Mouse (Mus musculus): Measurements from ENCODE around the gene Gm20708. TPM values are rescaled to one million over a fixed set of nuclear protein-coding genes. Genes with fewer than 3 reads are reported as not detected.

Gene Gm20708
- 5.6 TPM for polyA plus RNA-seq (2017; shearing (Covaris generic))

DNA sequence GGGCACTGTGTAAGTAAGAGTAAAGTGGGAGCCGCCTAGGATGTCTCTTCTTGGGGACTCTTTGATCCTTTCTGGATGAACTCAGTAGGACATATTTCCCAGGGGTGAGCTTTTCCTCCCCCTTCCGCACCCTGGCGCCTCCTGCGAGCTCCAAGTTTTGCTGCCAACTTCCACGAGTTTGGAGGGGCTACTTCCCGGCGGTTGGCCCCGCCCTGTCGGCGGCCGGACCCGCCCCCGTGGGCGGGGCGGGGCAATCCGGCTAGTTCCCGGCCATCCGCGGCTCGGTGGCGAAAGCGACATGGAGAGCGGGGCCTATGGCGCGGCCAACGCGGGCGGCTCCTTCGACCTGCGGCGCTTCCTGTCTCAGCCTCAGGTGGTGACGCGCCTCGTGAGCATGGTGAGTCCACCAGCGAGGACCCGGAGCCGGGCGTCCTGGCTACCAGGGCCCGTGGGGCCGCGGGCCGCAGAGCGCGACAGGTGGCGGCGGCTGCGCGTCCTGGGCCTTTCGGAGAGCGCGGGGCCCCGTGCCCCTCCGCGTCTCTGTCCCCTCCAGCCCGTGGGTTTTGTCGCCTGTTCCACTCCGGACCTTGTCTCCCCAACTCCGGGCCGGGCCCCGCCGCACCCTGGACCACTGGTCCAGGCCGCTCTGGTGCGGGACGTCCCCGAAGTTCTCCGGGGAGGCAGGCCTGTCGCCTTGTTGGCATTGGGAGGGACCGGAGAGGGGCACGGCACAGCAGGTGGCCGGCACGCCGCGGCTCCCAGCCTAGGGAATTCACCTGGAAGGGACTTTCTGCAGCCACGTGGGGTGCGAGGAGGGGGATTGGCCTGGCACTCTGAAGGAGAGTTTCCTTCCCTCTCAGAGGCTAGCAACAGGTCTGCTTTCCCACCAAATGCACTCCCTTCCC lies at the start of gene Gm20708, which contains the start of gene Syngr2:
Gene Gm20708 (plus strand): TSS at position 262 of the 905 bp plus-strand sequence.
Gene Syngr2 (plus strand): TSS at position 262 of the 905 bp plus-strand sequence.

DNA sequence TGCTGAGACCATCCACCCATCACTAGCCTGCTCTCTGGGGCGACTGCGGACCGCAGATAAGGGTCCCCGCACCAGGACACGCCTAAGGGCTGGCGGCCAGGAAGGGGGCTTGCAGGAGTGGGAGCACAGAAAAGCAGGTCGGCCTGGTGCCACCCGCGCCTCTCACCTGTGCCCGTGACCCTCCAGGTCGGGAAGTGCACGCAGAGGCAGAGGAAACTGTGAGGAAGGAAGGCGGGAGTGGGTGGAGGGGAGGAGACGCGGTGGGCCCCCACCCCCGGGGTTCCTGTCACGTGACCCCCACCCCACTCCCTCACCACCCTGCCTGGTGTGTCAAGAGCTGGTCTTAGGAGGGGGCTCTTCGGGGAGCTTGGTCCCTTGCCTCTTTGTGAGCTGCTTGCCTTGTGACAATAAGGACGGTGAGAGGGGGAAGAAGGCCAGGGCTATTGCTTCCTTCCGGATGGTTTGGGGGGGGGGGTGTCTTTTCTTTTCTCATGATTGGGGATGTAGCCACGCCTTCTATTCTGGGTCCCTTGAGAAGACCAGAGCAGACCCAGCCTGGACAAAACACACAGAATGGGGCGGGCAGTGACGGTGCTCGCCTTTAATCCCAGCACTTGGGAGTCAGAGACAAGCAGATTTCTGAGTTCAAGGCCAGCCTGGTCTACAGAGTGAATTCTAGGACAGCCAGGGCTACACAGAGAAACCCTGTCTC lies 27.3 kb upstream of the Gm20708 start, which contains the start of the genes Tmc8 and Tmc6:
Gene Tmc8 (plus strand): TSS at position 84 of the 712 bp plus-strand sequence.
Gene Tmc6 (minus strand): TSS at position 206 of the 712 bp plus-strand sequence.

DNA sequence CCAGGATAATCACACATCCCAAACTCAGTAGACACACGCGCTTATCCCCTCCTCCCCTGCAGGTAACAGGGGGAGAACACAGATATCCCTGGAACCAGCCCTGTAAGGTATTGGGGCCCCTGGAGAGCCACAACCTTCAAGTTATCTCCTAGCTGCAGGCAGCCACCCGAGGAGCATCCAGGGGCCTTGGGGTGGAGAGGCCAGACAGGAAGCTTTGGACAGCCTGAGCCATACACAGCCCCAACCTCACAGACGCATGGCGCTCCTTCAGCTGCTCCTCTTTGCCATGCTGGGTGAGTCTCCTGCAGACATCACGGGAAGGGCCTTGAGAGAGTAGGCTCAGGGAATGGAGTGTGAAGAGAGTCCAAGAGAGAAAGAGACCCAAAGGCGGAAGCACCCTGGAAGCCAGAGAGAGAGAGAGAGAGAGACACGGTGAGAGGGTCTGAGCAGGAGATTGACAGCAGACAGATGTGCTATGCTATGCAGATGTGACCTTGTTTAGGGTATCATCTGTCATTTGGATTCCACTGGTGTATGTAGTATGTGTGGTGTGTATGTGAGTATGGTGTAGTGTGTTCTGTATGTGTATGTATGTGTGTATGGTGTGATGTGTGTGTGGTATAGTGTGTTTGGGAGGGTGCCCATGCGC lies 11.8 kb upstream of the Gm20708 start, which contains the start of gene 6030468B19Rik:
Gene 6030468B19Rik (plus strand): TSS at position 150 of the 649 bp plus-strand sequence.

DNA sequence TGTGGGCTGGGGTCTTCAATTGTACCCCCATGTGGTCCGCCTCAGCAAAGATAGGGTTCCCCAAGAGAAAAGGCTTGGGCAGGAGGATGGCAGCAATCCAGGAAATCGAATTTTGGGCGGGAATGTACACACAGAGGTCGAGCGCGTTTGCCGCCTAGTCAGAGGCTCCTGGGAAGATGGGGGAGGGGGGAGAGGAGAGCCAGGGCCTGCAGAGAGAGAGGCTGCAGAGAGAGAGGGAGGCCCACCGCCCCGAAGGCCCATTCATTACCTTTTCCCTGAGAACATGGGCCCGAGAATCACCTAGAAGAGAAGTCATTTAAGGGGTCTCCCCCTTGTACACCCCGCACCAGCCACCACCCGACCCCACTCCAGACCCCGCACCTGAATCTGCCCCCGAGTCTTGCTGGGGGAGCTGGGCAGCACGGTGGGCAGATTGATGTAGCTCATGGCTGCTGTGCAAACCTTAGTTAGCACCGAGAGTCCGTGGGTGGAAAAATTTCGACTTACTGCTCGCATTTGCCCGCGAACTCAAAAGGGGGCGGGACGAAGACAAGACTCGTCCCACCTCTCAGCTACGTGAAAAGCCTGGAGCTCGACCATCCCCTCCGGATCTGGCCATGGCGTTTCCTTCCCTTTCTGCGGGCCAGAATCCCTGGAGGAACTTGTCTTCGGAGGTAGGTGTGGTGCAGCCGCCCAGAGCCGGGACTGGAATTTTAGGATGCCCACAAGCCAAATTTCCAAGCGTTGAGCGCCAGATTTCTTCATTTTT lies 16.0 kb downstream of the Gm20708 start, which contains the start of the genes Afmid and Tk1:
Gene Afmid (plus strand): TSS at position 592 of the 769 bp plus-strand sequence.
Gene Tk1 (minus strand): TSS at position 760 of the 769 bp plus-strand sequence.

DNA sequence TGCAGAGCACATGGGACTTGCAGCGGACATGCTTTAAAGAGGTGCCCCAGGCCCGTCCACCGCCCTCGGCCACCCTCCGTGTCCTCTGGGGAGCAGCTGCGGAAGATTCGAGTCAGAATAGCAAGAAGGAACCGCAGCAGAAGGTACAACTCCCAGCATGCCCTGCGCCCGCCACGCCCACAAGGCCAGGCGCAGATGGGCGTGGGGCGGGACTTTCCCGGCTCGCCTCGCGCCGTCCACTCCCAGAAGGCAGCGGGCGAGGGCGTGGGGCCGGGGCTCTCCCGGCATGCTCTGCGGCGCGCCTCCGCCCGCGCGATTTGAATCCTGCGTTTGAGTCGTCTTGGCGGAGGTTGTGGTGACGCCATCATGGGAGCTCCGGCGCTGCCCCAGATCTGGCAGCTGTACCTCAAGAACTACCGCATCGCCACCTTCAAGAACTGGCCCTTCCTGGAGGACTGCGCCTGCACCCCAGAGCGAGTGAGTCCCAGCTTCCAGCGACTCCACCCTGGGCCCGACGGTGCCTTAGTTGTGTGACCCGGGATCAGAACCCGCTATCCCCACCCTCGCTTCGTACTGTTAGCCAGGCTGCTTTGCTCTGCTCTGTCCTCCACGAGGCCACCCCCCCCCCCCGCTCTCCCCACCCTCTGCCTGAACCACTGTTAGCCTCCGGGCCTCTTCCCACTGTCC lies 39.7 kb downstream of the Gm20708 start, which contains the start of gene Birc5:
Gene Birc5 (plus strand): TSS at position 267 of the 687 bp plus-strand sequence.

DNA sequence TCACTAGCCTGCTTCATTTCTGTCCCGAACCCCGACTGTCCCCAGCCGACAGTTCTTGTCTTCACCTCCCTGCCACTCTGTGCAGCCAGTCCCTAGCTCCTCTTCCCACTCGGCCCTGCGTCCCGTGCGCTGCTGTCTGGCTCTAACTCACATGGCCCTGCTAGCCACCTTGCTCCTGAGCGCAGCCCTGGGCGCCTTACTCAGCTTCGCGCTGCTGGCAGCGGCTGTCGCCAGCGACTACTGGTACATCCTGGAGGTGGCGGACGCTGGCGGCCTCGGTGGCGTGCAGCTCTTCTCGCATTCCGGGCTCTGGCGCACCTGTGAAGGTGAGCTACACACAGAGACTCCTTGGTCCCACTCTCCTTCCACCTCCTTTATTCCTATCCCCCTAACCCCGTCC lies 51.1 kb downstream of the Gm20708 start, which contains the start of gene Tmem235:
Gene Tmem235 (plus strand): TSS at position 152 of the 400 bp plus-strand sequence.

DNA sequence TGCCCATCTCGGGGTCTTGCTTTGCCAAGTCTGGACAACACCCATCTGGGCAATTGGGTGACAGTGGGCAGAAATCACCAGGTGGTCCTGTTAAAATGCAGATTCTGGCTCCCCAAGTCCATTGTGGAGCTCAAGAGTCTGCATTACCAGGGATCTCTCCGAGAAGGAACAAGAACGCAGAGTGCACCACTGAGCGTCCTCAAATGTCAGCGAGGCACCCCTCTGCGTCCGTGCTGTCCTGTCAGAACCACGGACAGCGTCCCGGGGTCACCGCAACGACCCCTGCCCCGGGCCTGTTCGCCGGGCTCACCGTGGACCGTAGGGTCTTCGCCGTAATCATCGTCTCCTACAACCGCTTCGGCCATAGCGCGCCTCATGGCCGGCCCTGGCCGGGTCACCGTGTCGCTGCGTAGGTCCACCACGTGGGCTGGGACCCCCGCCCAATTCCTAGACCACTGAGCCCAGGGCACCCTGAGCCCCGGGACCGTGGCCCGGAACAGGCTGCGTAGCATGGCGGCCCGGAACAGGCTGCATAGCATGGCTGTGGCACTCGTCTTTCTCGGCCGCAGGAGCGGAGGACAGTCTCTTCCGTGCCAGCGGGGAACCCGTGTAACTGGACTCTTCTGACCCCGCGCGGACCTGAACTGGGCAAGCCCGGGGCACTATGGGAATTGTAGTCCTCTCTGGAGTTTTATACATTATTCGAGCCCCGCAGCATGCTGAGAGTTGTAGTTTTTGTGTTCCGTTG lies 63.6 kb downstream of the Gm20708 start, which contains the start of gene Tha1:
Gene Tha1 (minus strand): TSS at position 621 of the 748 bp plus-strand sequence.

Other genes with a start within 250 kb of the Gm20708 start
- gene Tnrc6c, start 155.4 kb upstream of the Gm20708 start, polyA plus RNA-seq (2017; shearing (Covaris generic)), result 9.7 TPM
- gene Tmc8, start 27.6 kb upstream of the Gm20708 start, polyA plus RNA-seq (2017; shearing (Covaris generic)), result 143 TPM
- 166 TPM for gene Tmc6, start 27.5 kb upstream of the Gm20708 start, polyA plus RNA-seq (2017; shearing (Covaris generic))
- gene 6030468B19Rik, start 12.0 kb upstream of the Gm20708 start, polyA plus RNA-seq (2017; shearing (Covaris generic)), result 0.68 TPM
- 177 TPM for gene Syngr2, start within 50 bp of the Gm20708 start, polyA plus RNA-seq (2017; shearing (Covaris generic))
- 30.3 TPM for gene Afmid, start 16.3 kb downstream of the Gm20708 start, polyA plus RNA-seq (2017; shearing (Covaris generic))
- 34.4 TPM for gene Tk1, start 16.4 kb downstream of the Gm20708 start, polyA plus RNA-seq (2017; shearing (Covaris generic))
- 16.9 TPM for gene Birc5, start 39.6 kb downstream of the Gm20708 start, polyA plus RNA-seq (2017; shearing (Covaris generic))
- not detected for gene Tmem235, start 51.1 kb downstream of the Gm20708 start, polyA plus RNA-seq (2017; shearing (Covaris generic))
- gene Tha1, start 63.8 kb downstream of the Gm20708 start, polyA plus RNA-seq (2017; shearing (Covaris generic)), result 20.7 TPM
- 51.2 TPM for gene Socs3, start 160.4 kb downstream of the Gm20708 start, polyA plus RNA-seq (2017; shearing (Covaris generic))
- gene Pgs1, start 176.6 kb downstream of the Gm20708 start, polyA plus RNA-seq (2017; shearing (Covaris generic)), result 40.3 TPM

Measured in CD4-positive, CD25-positive, alpha-beta regulatory T cell, adult 9 weeks (primary cell).